Mouse (Mus musculus) forebrain, embryonic 15.5 days (tissue): ENCODE measurements around the gene Ifnl2. TPM values are rescaled to one million over a fixed set of nuclear protein-coding genes. Genes with fewer than 3 reads are reported as not detected.
"Not testable (repeated sequence)": the region's sequence is repeated elsewhere in the genome, so short reads cannot be mapped to it uniquely, and the experiment has no call there.

ENCODE experiments used
- ATAC-seq: fragments of 200-750 bp; cut with Nextera tagmentation; replicated peaks from 2 replicates; pipeline ENCODE4 v1.8.0; 2017; ENCODE audit warnings: mild to moderate bottlenecking, moderate TSS enrichment, moderate library complexity
- H3K27ac ChIP-seq: fragments of 300-500 bp; sonication (generic); replicated peaks from 2 replicates; pipeline ENCODE4 v1.5.1; 2015; ENCODE audit warnings: mild to moderate bottlenecking, inconsistent platforms
- H3K27me3 ChIP-seq: fragments of 300-500 bp; sonication (generic); 2 replicates; pipeline ENCODE4 v1.6.1; 2015; ENCODE audit warnings: inconsistent platforms
- H3K36me3 ChIP-seq: fragments of 300-500 bp; sonication (generic); 2 replicates; pipeline ENCODE4 v1.6.1; 2015; ENCODE audit warnings: mild to moderate bottlenecking, inconsistent platforms
- H3K4me1 ChIP-seq: fragments of 300-500 bp; sonication (generic); 2 replicates; pipeline ENCODE4 v1.6.1; 2015; ENCODE audit warnings: inconsistent platforms
- H3K4me2 ChIP-seq: fragments of 300-500 bp; sonication (generic); replicated peaks from 2 replicates; pipeline ENCODE4 v1.6.1; 2015; ENCODE audit warnings: mild to moderate bottlenecking, inconsistent platforms
- H3K4me3 ChIP-seq: fragments of 300-500 bp; sonication (generic); 2 replicates; pipeline ENCODE4 v1.5.1; 2015; ENCODE audit warnings: mild to moderate bottlenecking, inconsistent platforms
- H3K9ac ChIP-seq: fragments of 300-500 bp; sonication (generic); replicated peaks from 2 replicates; pipeline ENCODE4 v1.6.1; 2015; ENCODE audit warnings: mild to moderate bottlenecking, inconsistent platforms
- H3K9me3 ChIP-seq: fragments of 300-500 bp; sonication (generic); 2 replicates; pipeline ENCODE4 v1.6.1; 2016; ENCODE audit warnings: inconsistent platforms
- WGBS: fragments of 180-500 bp; shearing (Covaris S2); methylation state at CpG from one replicate; pipeline ENCODE4 v1.1.7; 2015; ENCODE audit warnings: mixed read lengths; 5-methylcytosine and 5-hydroxymethylcytosine counted together
- polyA plus RNA-seq: library from polyadenylated mRNA; unstranded; fragments of >200 nt; fragmentation: Nextera tagmentation; extraction: Ambion mirVana; gene quantifications from 2 replicates; pipeline ENCODE4 v1.2.1, GENCODE M21; 2015

Ifnl2 gene
- polyA plus RNA-seq, 1 experiment from 2014 or later, result not detected

GRCm38 (mm10) chr7:28540526-28540925, 30.3 kb upstream of the Ifnl2 start, which contains the start of gene Sycn:
Sycn (plus strand) TSS chr7:28540885.
- WGBS, result 90% methylated on average over 4 of the region's 4 CpGs
- no peak within 1 kb of the TSS for H3K9ac ChIP-seq
- no peaks in the 10 kb centered on the region for H3K9me3 ChIP-seq
- no peak within 1 kb of the TSS for H3K4me2 ChIP-seq
- no peak within 1 kb of the TSS for H3K4me3 ChIP-seq
- H3K27me3 ChIP-seq, result peaks cover 16% of the 10 kb centered on the region
- no peak for ATAC-seq
- H3K27ac ChIP-seq, result no peak within 1 kb of the TSS
- H3K4me1 ChIP-seq, result peaks cover 7% of the 10 kb centered on the region; the same call in 1 of the 2 replicates
- no peaks in the 10 kb centered on the region for H3K36me3 ChIP-seq

GRCm38 (mm10) chr7:28538886-28539285, 28.6 kb upstream of the Ifnl2 start:
- WGBS, result 95% methylated on average over 6 of the region's 6 CpGs
- H3K27me3 ChIP-seq, H3K9ac ChIP-seq, H3K36me3 ChIP-seq, H3K4me1 ChIP-seq, H3K4me2 ChIP-seq, ATAC-seq, H3K9me3 ChIP-seq, H3K4me3 ChIP-seq, H3K27ac ChIP-seq: not testable (repeated sequence)

- no peaks in the 10 kb centered on the region for H3K9me3 ChIP-seq
Observed at GRCm38 (mm10) chr7:28532005-28532404, 21.8 kb upstream of the Ifnl2 start.

GRCm38 (mm10) chr7:28527922-28528719, 17.9 kb upstream of the Ifnl2 start:
- Histone ChIP-seq H3K27me3 (no peaks in the 10 kb centered on the region), H3K9me3 (no peaks in the 10 kb centered on the region), H3K27ac (no peak overlapping the region), H3K4me3 (no peak overlapping the region), H3K36me3 (no peaks in the 10 kb centered on the region), H3K4me2 (no peak overlapping the region), H3K4me1 (no peaks in the 10 kb centered on the region), H3K9ac (no peak overlapping the region)
- 9% methylated on average over 19 of the region's 19 CpGs for WGBS
- ATAC-seq, result no peak

More at GRCm38 (mm10) chr7:28532005-28532404, 21.8 kb upstream of the Ifnl2 start:
- no peak overlapping the region for H3K4me3 ChIP-seq
- H3K27ac ChIP-seq, result no peak overlapping the region
- no peak overlapping the region for H3K9ac ChIP-seq
- WGBS, result 75% methylated on average over 8 of the region's 8 CpGs
- H3K36me3 ChIP-seq, result no peaks in the 10 kb centered on the region
- H3K4me2 ChIP-seq, result no peak overlapping the region
- no peak for ATAC-seq
- H3K27me3 ChIP-seq, result no peaks in the 10 kb centered on the region
- H3K4me1 ChIP-seq, result no peaks in the 10 kb centered on the region

GRCm38 (mm10) chr7:28522536-28522935, 12.3 kb upstream of the Ifnl2 start, which contains the start of gene Ifnl3:
Ifnl3 (plus strand) TSS chr7:28522836.
- not testable (repeated sequence) for ATAC-seq, H3K4me1 ChIP-seq, H3K9ac ChIP-seq, H3K36me3 ChIP-seq, H3K4me3 ChIP-seq, H3K27ac ChIP-seq, H3K9me3 ChIP-seq, H3K27me3 ChIP-seq, H3K4me2 ChIP-seq
- 89% methylated on average over 5 of the region's 6 CpGs for WGBS

- no peaks in the 10 kb centered on the region for H3K4me1 ChIP-seq
- no peaks in the 10 kb centered on the region for H3K9me3 ChIP-seq
- no peak overlapping the region for H3K27ac ChIP-seq
- H3K36me3 ChIP-seq, result no peaks in the 10 kb centered on the region
- H3K4me3 ChIP-seq, result no peak overlapping the region
- H3K4me2 ChIP-seq, result no peak overlapping the region
- WGBS, result 75% methylated on average over 8 of the region's 8 CpGs
- H3K27me3 ChIP-seq, result no peaks in the 10 kb centered on the region
- ATAC-seq, result no peak
- no peak overlapping the region for H3K9ac ChIP-seq
Observed at GRCm38 (mm10) chr7:28511441-28511840, 1.2 kb upstream of the Ifnl2 start.

GRCm38 (mm10) chr7:28509121-28509520, 1.1 kb downstream of the Ifnl2 start:
- ATAC-seq, result not testable (repeated sequence)

GRCm38 (mm10) chr7:28505585-28505984, 4.7 kb downstream of the Ifnl2 start:
- no peak overlapping the region for H3K9ac ChIP-seq
- WGBS, result 5% methylated on average over 5 of the region's 5 CpGs
- no peak overlapping the region for H3K27ac ChIP-seq
- H3K36me3 ChIP-seq, result no peaks in the 10 kb centered on the region
- no peak for ATAC-seq
- H3K4me3 ChIP-seq, result no peak overlapping the region
- H3K27me3 ChIP-seq, result no peaks in the 10 kb centered on the region
- no peaks in the 10 kb centered on the region for H3K9me3 ChIP-seq
- H3K4me2 ChIP-seq, result no peak overlapping the region
- no peaks in the 10 kb centered on the region for H3K4me1 ChIP-seq

More at GRCm38 (mm10) chr7:28509121-28509520, 1.1 kb downstream of the Ifnl2 start:
- 61% methylated on average over 2 of the region's 2 CpGs for WGBS
- not testable (repeated sequence) for H3K27me3 ChIP-seq, H3K4me2 ChIP-seq, H3K4me3 ChIP-seq, H3K9me3 ChIP-seq, H3K4me1 ChIP-seq, H3K36me3 ChIP-seq, H3K9ac ChIP-seq, H3K27ac ChIP-seq

- 68% methylated on average over 11 of the region's 11 CpGs for WGBS
- H3K4me1 ChIP-seq, result no peaks in the 10 kb centered on the region
- no peaks in the 10 kb centered on the region for H3K36me3 ChIP-seq
- H3K9ac ChIP-seq, result no peak overlapping the region
- ATAC-seq, result no peak
- H3K27me3 ChIP-seq, result no peaks in the 10 kb centered on the region
- no peak overlapping the region for H3K4me3 ChIP-seq
- H3K4me2 ChIP-seq, result no peak overlapping the region
- no peaks in the 10 kb centered on the region for H3K9me3 ChIP-seq
- H3K27ac ChIP-seq, result no peak overlapping the region
Observed at GRCm38 (mm10) chr7:28495426-28495825, 14.8 kb downstream of the Ifnl2 start.

- Histone ChIP-seq H3K36me3 (no peaks in the 10 kb centered on the region), H3K27me3 (peaks cover 3% of the 10 kb centered on the region; the same call in 1 of the 2 replicates), H3K4me3 (no peak overlapping the region), H3K9ac (no peak overlapping the region), H3K27ac (no peak overlapping the region), H3K9me3 (no peaks in the 10 kb centered on the region), H3K4me2 (no peak overlapping the region), H3K4me1 (no peaks in the 10 kb centered on the region)
- 84% methylated on average over 8 of the region's 8 CpGs for WGBS
- no peak for ATAC-seq
Observed at GRCm38 (mm10) chr7:28492310-28492709, 17.9 kb downstream of the Ifnl2 start.

GRCm38 (mm10) chr7:28490903-28491302, 19.4 kb downstream of the Ifnl2 start:
- Histone ChIP-seq H3K36me3 (no peaks in the 10 kb centered on the region), H3K9me3 (no peaks in the 10 kb centered on the region), H3K27me3 (peaks cover 4% of the 10 kb centered on the region; the same call in 1 of the 2 replicates), H3K27ac (no peak overlapping the region), H3K4me3 (no peak overlapping the region), H3K9ac (no peak overlapping the region), H3K4me2 (no peak overlapping the region), H3K4me1 (no peaks in the 10 kb centered on the region)
- WGBS, result 34% methylated on average over 14 of the region's 14 CpGs
- ATAC-seq, result no peak

GRCm38 (mm10) chr7:28490410-28490809, 19.8 kb downstream of the Ifnl2 start:
- WGBS, result 3% methylated on average over 10 of the region's 10 CpGs
- Histone ChIP-seq H3K27me3 (peaks cover 4% of the 10 kb centered on the region; the same call in 1 of the 2 replicates), H3K9ac (no peak overlapping the region), H3K27ac (no peak overlapping the region), H3K9me3 (no peaks in the 10 kb centered on the region), H3K4me3 (no peak overlapping the region), H3K4me1 (no peaks in the 10 kb centered on the region), H3K36me3 (no peaks in the 10 kb centered on the region), H3K4me2 (no peak overlapping the region)
- ATAC-seq, result no peak
